Mouse (Mus musculus) frontal cortex, postnatal 36 days (tissue): ENCODE measurements around the gene 4931406P16Rik.
"Not testable (repeated sequence)": the region's sequence is repeated elsewhere in the genome, so short reads cannot be mapped to it uniquely, and the experiment has no call there.

ENCODE experiments used
- DNase-seq, 2 experiments: peaks; one replicate each; pipeline ENCODE4 v3.0.0; 2022; ENCODE audit warnings: low spot score in 2 of 2

Gene 4931406P16Rik

GRCm38 (mm10) chr7:34214644-34215043 is 98.7 kb downstream of the 4931406P16Rik start:
- no peak for DNase-seq

GRCm38 (mm10) chr7:34213281-34213680 is 100.1 kb downstream of the 4931406P16Rik start:
- DNase-seq = no peak

GRCm38 (mm10) chr7:34208027-34208745 is 105.2 kb downstream of the 4931406P16Rik start:
- no peak for DNase-seq

GRCm38 (mm10) chr7:34206331-34206730 is 107.0 kb downstream of the 4931406P16Rik start:
- no peak for DNase-seq

GRCm38 (mm10) chr7:34202147-34202546 is 111.2 kb downstream of the 4931406P16Rik start:
- DNase-seq = not testable (repeated sequence)

- no peak for DNase-seq
Measured at GRCm38 (mm10) chr7:34200829-34201228, 112.5 kb downstream of the 4931406P16Rik start.

- no peak for DNase-seq
Measured at GRCm38 (mm10) chr7:34198346-34198745, 115.0 kb downstream of the 4931406P16Rik start.

- DNase-seq = peak; percentile 92 to 93
Measured at GRCm38 (mm10) chr7:34196132-34197128, 116.9 kb downstream of the 4931406P16Rik start, which contains the start of gene Pdcd2l. Pdcd2l (minus strand) TSS chr7:34196661.

- no peak for DNase-seq
Measured at GRCm38 (mm10) chr7:34195632-34196031, 117.7 kb downstream of the 4931406P16Rik start.

GRCm38 (mm10) chr7:34192825-34193224 is 120.5 kb downstream of the 4931406P16Rik start:
- no peak for DNase-seq

GRCm38 (mm10) chr7:34189376-34189989 is 123.9 kb downstream of the 4931406P16Rik start:
- no peak for DNase-seq
